Mouse (Mus musculus): ENCODE data around the gene Slc31a2.
A peak's percentile ranks its signal among the peaks of the same experiment; 100 is the strongest.

The Slc31a2 gene

GRCm38 (mm10) chr4:62316456-62316855 is 54.1 kb downstream of the Slc31a2 start:
- DNase-seq (ENCODE audit: low spot score) = no peak

GRCm38 (mm10) chr4:62318294-62318693 is 55.9 kb downstream of the Slc31a2 start:
- no peak for DNase-seq (ENCODE audit: low spot score)

- DNase-seq (ENCODE audit: low spot score) = no peak
These were observed 60.3 kb downstream of the Slc31a2 start for GRCm38 (mm10) chr4:62322684-62323083.

DNA sequence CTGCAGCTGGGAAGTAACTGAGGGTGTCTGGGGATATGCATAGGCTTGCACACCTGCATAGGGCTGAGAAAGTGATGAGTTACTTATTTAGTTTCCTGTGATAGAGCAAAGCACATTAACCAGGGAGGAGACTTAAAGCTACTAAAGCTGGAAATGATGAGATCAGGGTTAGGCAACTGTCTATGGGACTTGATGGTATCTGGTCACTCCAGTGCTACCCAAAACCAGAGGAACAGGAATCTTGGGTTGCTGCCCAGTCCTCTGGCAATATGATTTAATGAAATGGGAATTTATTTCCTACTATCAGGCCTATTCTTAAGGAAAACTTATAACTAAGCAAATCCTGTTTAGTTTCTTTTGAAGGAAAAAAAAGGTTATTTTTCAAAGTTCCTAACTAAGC is 63.7 kb downstream of the Slc31a2 start:
- DNase-seq (ENCODE audit: low spot score) = no peak

DNA sequence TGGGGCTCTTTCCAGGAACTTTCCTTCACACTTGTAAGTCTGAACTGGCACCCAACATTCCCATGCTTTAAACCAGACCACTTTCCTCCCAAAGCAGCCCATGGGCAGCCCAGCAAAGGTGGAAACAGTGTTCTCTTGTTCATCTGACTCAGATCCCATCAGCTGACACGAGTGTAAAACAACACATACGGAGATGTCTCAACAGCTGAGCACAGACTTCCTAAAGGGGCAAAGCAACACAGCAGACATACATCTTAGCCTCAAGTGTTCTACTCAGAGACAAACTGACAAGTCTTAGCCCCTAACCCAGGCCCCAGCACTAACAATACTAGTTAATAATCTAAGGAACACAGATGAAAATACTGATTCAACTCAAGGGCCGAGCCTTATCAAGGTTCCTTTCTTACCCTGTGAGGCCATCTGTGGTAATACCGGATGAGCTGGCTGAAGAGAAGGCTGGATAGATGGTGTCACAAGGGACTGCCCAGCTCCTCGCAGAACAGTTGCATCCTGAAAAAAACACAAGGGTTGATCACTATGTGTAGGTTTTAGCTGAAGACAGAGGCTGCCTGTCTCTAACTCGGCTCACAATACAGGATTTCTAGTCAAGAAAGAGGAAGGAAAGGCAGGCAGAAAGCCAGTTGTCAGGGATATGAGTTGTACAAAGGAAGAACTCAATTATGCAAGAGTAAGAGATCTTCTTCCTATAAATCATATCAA is 66.7 kb downstream of the Slc31a2 start:
- DNase-seq (ENCODE audit: low spot score) = no peak

DNA sequence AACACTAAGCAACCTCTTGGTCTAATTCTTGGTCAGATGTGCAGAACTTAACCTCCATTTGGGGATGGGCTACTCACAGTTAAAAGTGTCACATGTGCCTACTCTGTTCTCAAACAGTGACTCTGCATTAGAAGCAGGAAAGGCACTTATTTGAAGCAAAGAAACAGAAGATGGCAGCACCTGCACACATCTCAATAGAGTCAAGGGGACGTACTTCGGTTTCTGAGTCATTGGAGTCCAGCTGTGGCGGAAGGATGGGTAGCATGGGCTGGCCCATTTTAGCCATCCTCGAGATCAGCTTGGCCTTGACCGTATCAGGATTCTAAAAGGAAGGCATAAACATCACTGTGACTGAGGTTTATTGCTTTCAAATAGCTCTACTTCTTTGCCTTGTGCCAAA is 69.6 kb downstream of the Slc31a2 start:
- DNase-seq (ENCODE audit: low spot score) = peak; percentile 9

DNA sequence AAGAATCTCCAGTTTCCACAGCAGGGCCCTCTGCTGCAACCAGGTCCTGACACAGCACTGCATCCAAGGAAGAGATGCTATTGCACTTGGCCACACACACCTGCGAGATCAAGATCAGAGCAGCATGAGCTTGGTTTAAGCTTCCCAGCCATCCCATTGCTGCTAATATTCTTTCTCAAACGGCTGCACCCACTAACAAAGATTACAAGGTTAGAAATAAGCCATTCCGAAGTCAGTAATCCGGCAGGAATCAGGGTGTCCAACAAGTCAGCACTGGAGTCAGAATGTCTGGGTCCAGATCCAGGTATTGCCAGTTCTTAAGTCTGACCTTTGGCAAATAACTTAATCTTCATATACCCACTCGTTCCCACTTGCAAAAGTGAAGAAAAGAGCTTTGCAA is 76.2 kb downstream of the Slc31a2 start:
- DNase-seq (ENCODE audit: low spot score) = no peak

GRCm38 (mm10) chr4:62344000-62344399 is 81.6 kb downstream of the Slc31a2 start:
- peak; percentile 13 for DNase-seq (ENCODE audit: low spot score)

GRCm38 (mm10) chr4:62345827-62346226 is 83.5 kb downstream of the Slc31a2 start:
- no peak for DNase-seq (ENCODE audit: low spot score)

DNA sequence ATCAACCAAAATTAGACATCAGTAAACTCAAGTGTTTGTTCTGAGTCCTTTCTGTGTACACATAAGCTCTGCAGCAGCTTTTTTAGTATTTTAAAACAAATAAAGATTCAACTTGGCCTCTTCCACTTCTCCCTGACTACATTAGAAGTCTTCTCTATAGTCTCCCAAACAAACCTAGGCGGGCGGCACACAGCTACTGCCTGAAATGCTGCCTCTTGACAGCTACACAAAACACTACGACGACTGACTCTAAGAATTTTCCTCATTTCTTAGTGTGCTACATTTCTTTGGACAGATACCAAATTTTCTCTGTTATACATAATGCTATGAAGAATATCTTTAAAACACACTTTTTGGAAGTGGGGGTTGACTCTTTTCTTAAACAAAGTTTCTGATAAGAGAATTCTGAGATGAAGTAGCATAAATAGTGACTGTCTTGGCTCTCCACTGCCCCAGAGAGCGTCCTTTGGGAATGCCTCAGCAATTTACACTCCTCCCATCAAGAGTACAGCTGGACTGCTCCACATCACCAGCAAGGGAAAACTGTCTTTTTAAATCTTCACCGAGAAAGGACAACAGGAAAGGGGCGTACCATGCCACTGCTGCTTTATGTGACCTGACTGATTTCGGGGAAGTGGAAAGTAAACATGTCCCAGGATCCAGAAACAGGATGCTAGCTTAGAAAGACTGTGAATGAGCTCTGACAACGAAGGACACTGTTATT is 85.4 kb downstream of the Slc31a2 start:
- DNase-seq (ENCODE audit: low spot score) = no peak

All from embryo, embryonic 10 days (tissue).